Mouse (Mus musculus) bone marrow macrophage, adult 2 months (primary cell): ENCODE measurements around the gene Tedc1.

Experiments
- CTCF ChIP-seq: IDR thresholded peaks from 2 replicates; pipeline ENCODE4 v1.5.1; 2012; ENCODE audit warnings: low read depth, mild to moderate bottlenecking, low read length, moderate library complexity
- POLR2A ChIP-seq: IDR thresholded peaks from 2 replicates; pipeline ENCODE4 v1.6.1; 2012; ENCODE audit warnings: mild to moderate bottlenecking, low read depth, low read length, borderline replicate concordance

GRCm38 (mm10) chr12:113193423-113193822, 37.2 kb downstream of the Tedc1 start:
- TF ChIP-seq CTCF: no peak
- TF ChIP-seq POLR2A: no peak
